Mouse (Mus musculus): ENCODE data around the gene Nup35. TPM values are rescaled to one million over a fixed set of nuclear protein-coding genes. Genes with fewer than 3 reads are reported as not detected.

The Nup35 gene
- polyA plus RNA-seq, 1 experiment from 2014 or later = 68.0 TPM

DNA sequence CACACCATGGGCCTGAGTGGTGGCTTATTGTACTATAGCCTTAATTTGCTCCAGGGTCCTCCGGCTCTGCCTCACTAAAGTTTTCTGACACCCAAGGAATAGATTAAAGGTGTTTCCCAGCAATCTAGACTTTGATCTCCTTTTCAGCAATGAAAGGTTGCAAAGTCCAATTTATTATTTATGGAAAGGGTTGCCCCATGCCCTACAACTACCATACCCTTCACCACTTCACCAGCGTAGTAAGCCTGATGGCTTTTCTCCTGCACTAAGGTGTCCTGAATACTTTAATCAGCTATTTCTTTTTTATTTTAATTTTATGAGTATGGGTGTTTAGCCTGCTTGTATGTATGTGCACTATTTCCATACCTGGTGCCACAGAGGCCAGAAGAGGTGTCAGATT is 45.6 kb downstream of the Nup35 start:
- WGBS = 89% methylated on average over 2 of the region's 2 CpGs
- Histone ChIP-seq H3K9ac (ENCODE audit: low read length) (no peak overlapping the region), H3K36me3 (ENCODE audit: control insufficient read depth, insufficient read depth, low read length) (no peaks in the 10 kb centered on the region), H3K9me3 (ENCODE audit: control insufficient read depth, low read length) (no peaks in the 10 kb centered on the region), H3K4me1 (ENCODE audit: control insufficient read depth, insufficient read depth, low read length) (no peaks in the 10 kb centered on the region), H3K27ac (replicated peaks; ENCODE audit: low read depth, low read length) (no peak overlapping the region), H3K4me3 (ENCODE audit: low read depth, low read length) (no peak overlapping the region), H3K27me3 (ENCODE audit: control insufficient read depth, insufficient read depth, low read length) (no peaks in the 10 kb centered on the region), H3K4me2 (ENCODE audit: low read depth, severe bottlenecking) (no peak overlapping the region)
- ATAC-seq (ENCODE audit: insufficient number of reproducible peaks, low FRiP score, low TSS enrichment, low read depth) = no peak
- DNase-seq (ENCODE audit: low spot score) = no peak

DNA sequence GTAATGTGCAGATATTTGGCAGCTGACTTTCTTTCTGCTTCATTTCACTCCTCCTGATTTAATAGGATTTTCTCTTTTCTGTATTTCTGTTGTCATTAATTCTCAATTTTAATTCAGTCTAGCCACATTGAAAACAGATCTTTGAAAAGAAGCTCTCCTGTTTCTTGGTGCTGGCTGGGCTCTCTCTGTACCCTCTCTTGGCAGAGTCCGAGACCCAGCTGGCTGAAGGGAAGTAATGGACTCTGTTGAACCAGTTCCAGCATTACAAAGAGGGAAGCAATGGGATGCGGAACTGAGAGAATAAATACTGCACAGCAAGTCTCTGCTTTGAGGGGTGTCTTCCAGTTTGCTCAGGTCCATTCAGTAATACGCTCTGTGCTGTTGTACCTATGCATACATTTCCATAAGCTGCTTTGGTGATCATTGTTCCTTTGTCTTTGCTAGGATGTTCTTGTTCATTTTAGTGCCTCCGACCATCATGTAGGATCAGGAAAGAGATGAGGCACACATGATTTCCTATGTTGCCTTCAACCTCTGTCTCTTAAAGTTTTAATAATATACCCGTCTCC is 50.4 kb downstream of the Nup35 start:
- no peaks in the 10 kb centered on the region for H3K4me1 ChIP-seq (ENCODE audit: control insufficient read depth, insufficient read depth, low read length)
- no peaks in the 10 kb centered on the region for H3K9me3 ChIP-seq (ENCODE audit: control insufficient read depth, low read length)
- no peak for ATAC-seq (ENCODE audit: insufficient number of reproducible peaks, low FRiP score, low TSS enrichment, low read depth)
- H3K4me2 ChIP-seq (ENCODE audit: low read depth, severe bottlenecking) = no peak overlapping the region
- H3K27ac ChIP-seq (replicated peaks; ENCODE audit: low read depth, low read length) = no peak overlapping the region
- no peak overlapping the region for H3K9ac ChIP-seq (ENCODE audit: low read length)
- no peak overlapping the region for H3K4me3 ChIP-seq (ENCODE audit: low read depth, low read length)
- H3K36me3 ChIP-seq (ENCODE audit: control insufficient read depth, insufficient read depth, low read length) = no peaks in the 10 kb centered on the region
- 93% methylated on average over 5 of the region's 5 CpGs for WGBS
- H3K27me3 ChIP-seq (ENCODE audit: control insufficient read depth, insufficient read depth, low read length) = no peaks in the 10 kb centered on the region
- no peak for DNase-seq (ENCODE audit: low spot score)

DNA sequence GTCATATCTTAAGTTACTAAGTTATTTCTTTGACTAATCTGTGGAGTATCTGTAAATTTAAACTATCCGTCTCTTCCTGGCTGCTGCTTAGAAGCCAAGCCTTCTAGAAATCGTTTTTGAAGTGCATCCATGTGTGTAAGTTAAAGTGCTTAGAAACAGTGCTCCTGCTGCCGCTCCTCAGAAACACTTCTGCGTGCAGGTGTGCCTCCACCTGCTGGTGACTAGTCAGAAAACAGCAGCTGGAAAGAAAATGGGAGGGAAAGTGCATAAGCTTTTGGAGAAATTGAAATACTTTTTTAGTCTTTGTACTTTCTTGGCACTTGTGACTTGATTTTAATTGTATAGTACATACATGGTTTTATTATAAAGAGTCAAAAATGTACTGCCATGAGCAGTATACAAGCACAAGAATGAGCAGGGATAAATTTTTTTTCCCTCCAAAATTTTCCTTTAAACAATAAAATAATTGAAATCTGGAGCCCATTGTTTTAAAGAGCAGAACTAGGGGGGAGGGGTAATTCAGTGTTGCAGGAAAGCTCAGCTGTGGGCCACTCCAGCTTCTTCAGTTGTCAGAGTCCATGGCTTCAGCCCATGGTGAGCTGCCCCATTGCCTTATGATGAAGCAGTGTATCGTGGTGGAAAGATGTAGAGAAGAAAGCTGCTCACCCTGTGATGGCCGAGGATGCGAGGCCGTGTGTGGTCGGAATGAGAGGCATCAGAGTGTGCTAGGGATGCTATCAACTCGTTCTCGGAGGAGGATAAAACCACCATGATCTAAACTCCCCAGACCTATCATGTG is 53.0 kb downstream of the Nup35 start:
- H3K4me2 ChIP-seq (ENCODE audit: low read depth, severe bottlenecking) = no peak overlapping the region
- ATAC-seq (ENCODE audit: insufficient number of reproducible peaks, low FRiP score, low TSS enrichment, low read depth) = no peak
- WGBS = 84% methylated on average over 11 of the region's 11 CpGs
- DNase-seq (ENCODE audit: low spot score) = peak; percentile 38
- no peak overlapping the region for H3K4me3 ChIP-seq (ENCODE audit: low read depth, low read length)
- H3K36me3 ChIP-seq (ENCODE audit: control insufficient read depth, insufficient read depth, low read length) = no peaks in the 10 kb centered on the region
- no peaks in the 10 kb centered on the region for H3K4me1 ChIP-seq (ENCODE audit: control insufficient read depth, insufficient read depth, low read length)
- H3K27ac ChIP-seq (replicated peaks; ENCODE audit: low read depth, low read length) = no peak overlapping the region
- H3K9ac ChIP-seq (ENCODE audit: low read length) = no peak overlapping the region
- H3K27me3 ChIP-seq (ENCODE audit: control insufficient read depth, insufficient read depth, low read length) = no peaks in the 10 kb centered on the region
- H3K9me3 ChIP-seq (ENCODE audit: control insufficient read depth, low read length) = no peaks in the 10 kb centered on the region

DNA sequence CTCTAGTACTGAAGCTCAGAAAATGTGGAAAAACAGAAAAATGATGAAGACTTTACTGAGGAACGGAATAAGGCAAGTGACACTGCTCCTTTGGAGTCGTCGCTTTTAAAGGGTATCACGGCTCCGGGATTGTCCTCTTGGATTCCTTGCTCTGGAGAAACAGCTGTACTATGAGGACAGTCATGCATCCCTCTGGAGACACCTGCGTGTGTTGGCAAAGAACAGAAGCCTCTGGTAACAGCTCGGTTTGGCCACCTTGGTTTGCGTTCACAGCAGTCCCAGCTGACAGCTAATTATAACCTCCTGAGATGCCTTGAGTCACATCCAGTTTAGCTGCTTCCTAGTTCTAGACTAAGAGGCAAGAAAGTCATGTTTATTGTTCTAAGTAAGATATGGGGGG is 61.8 kb downstream of the Nup35 start:
- Histone ChIP-seq H3K9ac (ENCODE audit: low read length) (no peak overlapping the region), H3K4me1 (ENCODE audit: control insufficient read depth, insufficient read depth, low read length) (no peaks in the 10 kb centered on the region), H3K9me3 (ENCODE audit: control insufficient read depth, low read length) (no peaks in the 10 kb centered on the region), H3K4me3 (ENCODE audit: low read depth, low read length) (no peak overlapping the region), H3K4me2 (ENCODE audit: low read depth, severe bottlenecking) (no peak overlapping the region), H3K27me3 (ENCODE audit: control insufficient read depth, insufficient read depth, low read length) (no peaks in the 10 kb centered on the region), H3K27ac (replicated peaks; ENCODE audit: low read depth, low read length) (no peak overlapping the region), H3K36me3 (ENCODE audit: control insufficient read depth, insufficient read depth, low read length) (no peaks in the 10 kb centered on the region)
- no peak for ATAC-seq (ENCODE audit: insufficient number of reproducible peaks, low FRiP score, low TSS enrichment, low read depth)
- 87% methylated on average over 8 of the region's 8 CpGs for WGBS
- DNase-seq (ENCODE audit: low spot score) = no peak

DNA sequence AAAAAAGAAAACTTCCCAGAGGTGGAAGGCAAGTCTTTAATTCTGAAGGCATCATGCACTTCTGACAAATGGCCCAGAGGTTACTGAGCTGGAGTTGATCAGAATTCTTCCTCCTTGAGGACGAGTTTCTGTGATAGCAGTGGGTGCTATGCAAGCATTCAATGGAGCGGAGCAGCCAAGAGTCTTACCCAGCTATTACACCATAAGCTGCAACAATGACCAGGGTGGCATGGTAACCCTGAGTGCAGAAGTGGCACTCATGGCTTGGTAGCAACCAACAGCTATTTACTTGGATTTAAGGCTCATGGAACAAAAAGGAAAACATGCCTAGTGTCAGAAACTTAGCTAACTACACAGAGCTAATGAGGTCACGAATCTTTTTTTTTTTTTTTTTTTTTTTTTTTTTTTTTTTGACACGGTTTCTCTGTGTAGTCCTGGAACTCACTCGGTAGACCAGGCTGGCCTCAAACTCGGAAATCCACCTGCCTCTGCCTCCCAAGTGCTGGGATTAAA is 66.7 kb downstream of the Nup35 start:
- Histone ChIP-seq H3K4me2 (ENCODE audit: low read depth, severe bottlenecking) (no peak overlapping the region), H3K4me1 (ENCODE audit: control insufficient read depth, insufficient read depth, low read length) (no peaks in the 10 kb centered on the region), H3K9ac (ENCODE audit: low read length) (no peak overlapping the region), H3K9me3 (ENCODE audit: control insufficient read depth, low read length) (no peaks in the 10 kb centered on the region), H3K27ac (replicated peaks; ENCODE audit: low read depth, low read length) (no peak overlapping the region), H3K4me3 (ENCODE audit: low read depth, low read length) (no peak overlapping the region), H3K36me3 (ENCODE audit: control insufficient read depth, insufficient read depth, low read length) (no peaks in the 10 kb centered on the region), H3K27me3 (ENCODE audit: control insufficient read depth, insufficient read depth, low read length) (no peaks in the 10 kb centered on the region)
- 85% methylated on average over 6 of the region's 6 CpGs for WGBS
- no peak for DNase-seq (ENCODE audit: low spot score)
- no peak for ATAC-seq (ENCODE audit: insufficient number of reproducible peaks, low FRiP score, low TSS enrichment, low read depth)

DNA sequence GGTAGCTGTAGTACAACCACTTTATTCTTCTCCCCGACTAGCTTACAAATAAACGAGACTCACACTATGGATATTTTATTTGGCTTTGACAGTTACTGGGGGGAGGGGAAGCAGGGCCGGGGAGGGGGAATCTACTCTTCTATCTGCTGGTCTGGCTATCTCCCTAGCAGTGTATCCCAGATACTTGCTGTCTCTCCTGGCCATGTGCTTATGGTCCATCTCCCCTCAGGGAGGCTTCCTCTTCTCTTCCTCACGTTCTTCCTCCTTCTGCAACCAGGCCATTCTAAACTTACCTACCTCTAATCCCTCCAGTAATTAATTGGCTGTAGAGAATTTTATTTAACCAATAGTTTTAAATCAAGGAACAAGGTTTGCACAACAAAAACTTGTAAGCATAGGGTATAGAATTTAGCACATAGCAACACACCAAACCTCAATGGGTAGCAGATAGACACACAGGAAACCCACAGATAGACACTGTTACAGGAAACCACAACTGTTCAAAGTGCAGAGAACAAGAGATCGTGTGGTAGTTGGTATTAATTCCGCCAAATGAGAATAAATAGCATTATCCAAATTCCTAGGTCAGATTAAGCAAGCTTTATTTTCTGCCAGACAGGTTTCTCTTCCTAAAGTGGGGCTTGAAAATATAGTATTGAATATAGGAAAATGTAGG is 67.5 kb downstream of the Nup35 start:
- no peaks in the 10 kb centered on the region for H3K9me3 ChIP-seq (ENCODE audit: control insufficient read depth, low read length)
- 81% methylated on average over 6 of the region's 6 CpGs for WGBS
- no peaks in the 10 kb centered on the region for H3K4me1 ChIP-seq (ENCODE audit: control insufficient read depth, insufficient read depth, low read length)
- H3K9ac ChIP-seq (ENCODE audit: low read length) = no peak overlapping the region
- no peak overlapping the region for H3K4me3 ChIP-seq (ENCODE audit: low read depth, low read length)
- H3K27me3 ChIP-seq (ENCODE audit: control insufficient read depth, insufficient read depth, low read length) = no peaks in the 10 kb centered on the region
- no peaks in the 10 kb centered on the region for H3K36me3 ChIP-seq (ENCODE audit: control insufficient read depth, insufficient read depth, low read length)
- DNase-seq (ENCODE audit: low spot score) (no peak), ATAC-seq (ENCODE audit: insufficient number of reproducible peaks, low FRiP score, low TSS enrichment, low read depth) (no peak)
- H3K27ac ChIP-seq (replicated peaks; ENCODE audit: low read depth, low read length) = no peak overlapping the region
- no peak overlapping the region for H3K4me2 ChIP-seq (ENCODE audit: low read depth, severe bottlenecking)

DNA sequence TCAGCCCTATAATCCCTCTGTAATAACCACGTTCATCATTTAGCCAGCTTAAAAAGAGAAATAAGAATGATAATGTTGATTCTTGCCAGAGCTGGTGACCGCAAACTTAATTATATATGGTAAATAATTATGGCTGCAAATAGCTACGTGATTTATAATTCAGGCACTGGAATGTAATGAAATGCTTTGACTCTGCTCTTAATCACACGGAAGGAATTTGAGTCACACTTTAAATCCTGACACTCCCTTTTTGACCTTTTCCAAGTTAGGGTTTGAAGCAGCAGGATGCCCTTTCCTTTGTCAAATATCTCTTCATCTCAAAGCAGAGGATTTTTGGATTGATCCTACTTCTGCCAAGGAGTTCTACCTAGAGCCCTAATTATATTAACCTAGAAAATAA is 71.2 kb downstream of the Nup35 start:
- Histone ChIP-seq H3K27me3 (ENCODE audit: control insufficient read depth, insufficient read depth, low read length) (no peaks in the 10 kb centered on the region), H3K4me1 (ENCODE audit: control insufficient read depth, insufficient read depth, low read length) (no peaks in the 10 kb centered on the region), H3K27ac (replicated peaks; ENCODE audit: low read depth, low read length) (no peak overlapping the region), H3K4me3 (ENCODE audit: low read depth, low read length) (no peak overlapping the region), H3K9ac (ENCODE audit: low read length) (no peak overlapping the region), H3K9me3 (ENCODE audit: control insufficient read depth, low read length) (no peaks in the 10 kb centered on the region), H3K36me3 (ENCODE audit: control insufficient read depth, insufficient read depth, low read length) (no peaks in the 10 kb centered on the region), H3K4me2 (ENCODE audit: low read depth, severe bottlenecking) (no peak overlapping the region)
- ATAC-seq (ENCODE audit: insufficient number of reproducible peaks, low FRiP score, low TSS enrichment, low read depth) (no peak), DNase-seq (ENCODE audit: low spot score) (no peak)
- 57% methylated on average over 4 of the region's 4 CpGs for WGBS

DNA sequence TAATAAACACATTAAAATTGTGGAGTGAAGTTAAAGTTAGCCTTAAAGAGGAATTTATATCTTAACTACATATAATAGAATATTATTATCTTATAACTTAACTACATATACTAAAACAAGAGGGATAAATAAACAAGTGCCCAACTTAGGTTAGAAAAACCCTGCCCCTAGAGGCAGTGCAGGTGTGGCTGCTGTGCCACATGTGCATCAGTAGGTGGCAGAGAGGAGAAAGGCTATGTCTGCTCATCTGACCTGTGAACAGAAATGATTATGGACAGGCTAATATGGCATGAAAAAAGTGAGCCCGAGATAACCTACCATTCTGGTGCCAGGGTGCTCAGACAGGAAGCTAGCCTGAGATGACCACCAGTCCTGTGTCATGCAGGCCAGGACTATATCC is 90.4 kb downstream of the Nup35 start:
- H3K9ac ChIP-seq (ENCODE audit: low read length) = no peak overlapping the region
- no peak overlapping the region for H3K4me2 ChIP-seq (ENCODE audit: low read depth, severe bottlenecking)
- 73% methylated on average over 1 of the region's 1 CpGs for WGBS
- no peaks in the 10 kb centered on the region for H3K27me3 ChIP-seq (ENCODE audit: control insufficient read depth, insufficient read depth, low read length)
- no peaks in the 10 kb centered on the region for H3K4me1 ChIP-seq (ENCODE audit: control insufficient read depth, insufficient read depth, low read length)
- no peaks in the 10 kb centered on the region for H3K36me3 ChIP-seq (ENCODE audit: control insufficient read depth, insufficient read depth, low read length)
- H3K4me3 ChIP-seq (ENCODE audit: low read depth, low read length) = no peak overlapping the region
- ATAC-seq (ENCODE audit: insufficient number of reproducible peaks, low FRiP score, low TSS enrichment, low read depth) (no peak), DNase-seq (ENCODE audit: low spot score) (no peak)
- H3K27ac ChIP-seq (replicated peaks; ENCODE audit: low read depth, low read length) = no peak overlapping the region
- H3K9me3 ChIP-seq (ENCODE audit: control insufficient read depth, low read length) = no peaks in the 10 kb centered on the region

All from limb, embryonic 11.5 days (tissue).